Mouse (Mus musculus) myocyte (in vitro differentiated cells): ENCODE data around the gene Bmp7. TPM values are rescaled to one million over a fixed set of nuclear protein-coding genes. Genes with fewer than 3 reads are reported as not detected.

Experiments
- H3K27me3 ChIP-seq: one replicate; pipeline ENCODE4 v1.6.1; 2011; ENCODE audit not compliant: control insufficient read depth, insufficient read depth, insufficient read length
- H3K36me3 ChIP-seq: one replicate; pipeline ENCODE4 v1.6.1; 2011; ENCODE audit not compliant: control insufficient read depth, insufficient read depth
- H3K4me2 ChIP-seq: one replicate; pipeline ENCODE4 v1.6.1; 2011; ENCODE audit warnings: low read depth, control low read depth
- H3K4me3 ChIP-seq: one replicate; pipeline ENCODE4 v1.5.1; 2011; ENCODE audit warnings: mild to moderate bottlenecking, control low read depth, moderate library complexity
- H3K79me2 ChIP-seq: one replicate; pipeline ENCODE4 v1.6.1; 2011; ENCODE audit not compliant: control insufficient read depth, insufficient read depth
- H3ac ChIP-seq: one replicate; pipeline ENCODE4 v1.6.1; 2011; ENCODE audit not compliant: control insufficient read depth, insufficient read length
- CEBPB ChIP-seq: IDR thresholded peaks from 2 replicates; pipeline ENCODE4 v1.6.1; 2011; ENCODE audit warnings: mild to moderate bottlenecking, moderate library complexity; ENCODE audit not compliant: poor library complexity, insufficient read depth, severe bottlenecking
- E2F4 ChIP-seq: IDR thresholded peaks from one replicate; pipeline ENCODE4 v1.6.1; 2011; ENCODE audit warnings: mild to moderate bottlenecking, control low read depth, moderate library complexity; ENCODE audit not compliant: insufficient read depth
- MAX ChIP-seq: IDR thresholded peaks from one replicate; pipeline ENCODE4 v1.6.1; 2011; ENCODE audit warnings: low read depth, mild to moderate bottlenecking, control low read depth
- MYOD1 ChIP-seq, 3 experiments: IDR thresholded peaks; one replicate each; pipeline ENCODE4 v1.6.1; 2011; ENCODE audit warnings: control low read depth in 2 of 3, low read depth in 2 of 3, mild to moderate bottlenecking in 2 of 3, moderate library complexity in 1 of 3; ENCODE audit not compliant: insufficient read length in 2 of 3, control insufficient read depth in 1 of 3
- MYOG ChIP-seq, 3 experiments: IDR thresholded peaks; one replicate each; pipeline ENCODE4 v1.6.1; 2011; ENCODE audit warnings: control low read depth in 2 of 3, low read depth in 2 of 3, mild to moderate bottlenecking in 2 of 3; ENCODE audit not compliant: insufficient read length in 2 of 3, control insufficient read depth in 1 of 3, insufficient read depth in 1 of 3
- POLR2A ChIP-seq: IDR thresholded peaks from one replicate; pipeline ENCODE4 v1.6.1; 2011; ENCODE audit warnings: low read depth, mild to moderate bottlenecking, control low read depth, moderate library complexity; ENCODE audit not compliant: insufficient read length
- POLR2AphosphoS2 ChIP-seq: IDR thresholded peaks from one replicate; pipeline ENCODE4 v1.6.1; 2011; ENCODE audit warnings: low read depth, control low read depth; ENCODE audit not compliant: insufficient read length
- REST ChIP-seq: IDR thresholded peaks from one replicate; pipeline ENCODE4 v1.6.1; 2011; ENCODE audit warnings: mild to moderate bottlenecking, control low read depth, moderate library complexity; ENCODE audit not compliant: insufficient read depth, insufficient read length
- SRF ChIP-seq: IDR thresholded peaks from one replicate; pipeline ENCODE4 v1.6.1; 2011; ENCODE audit warnings: low read depth; ENCODE audit not compliant: control insufficient read depth, insufficient read length
- TCF12 ChIP-seq: IDR thresholded peaks from one replicate; pipeline ENCODE4 v1.6.1; 2011; ENCODE audit warnings: mild to moderate bottlenecking, control low read depth; ENCODE audit not compliant: poor library complexity, insufficient read depth, severe bottlenecking
- TCF3 ChIP-seq: IDR thresholded peaks from one replicate; pipeline ENCODE4 v1.6.1; 2011; ENCODE audit warnings: low read depth, control low read depth; ENCODE audit not compliant: insufficient read length
- USF1 ChIP-seq: IDR thresholded peaks from one replicate; pipeline ENCODE4 v1.6.1; 2011; ENCODE audit warnings: low read depth, mild to moderate bottlenecking, control low read depth, moderate library complexity
- polyA plus RNA-seq: library from polyadenylated mRNA; unstranded; fragments of >200 nt; fragmentation: generic; extraction: Trizol; gene quantifications from one replicate; pipeline ENCODE4 v1.2.1, GENCODE M21; 2012; ENCODE audit warnings: missing spikeins

Bmp7 gene
- polyA plus RNA-seq, 1 experiment = not detected

- Histone ChIP-seq H3K27me3 (no peaks in the 10 kb centered on the region), H3K4me3 (no peak overlapping the region), H3K36me3 (no peaks in the 10 kb centered on the region), H3K4me2 (no peak overlapping the region), H3ac (no peak overlapping the region), H3K79me2 (no peaks in the 10 kb centered on the region)
- no peak for TF ChIP-seq MYOD1 (IDR thresholded peaks at IDR 0.05; ENCODE audit: control insufficient read depth in 1 of 3, insufficient read length in 2 of 3, low read depth in 2 of 3)
- no peak for TF ChIP-seq REST
- TF ChIP-seq TCF12 = no peak
- no peak for TF ChIP-seq POLR2AphosphoS2
- no peak for TF ChIP-seq MYOG (IDR thresholded peaks at IDR 0.05; ENCODE audit: control insufficient read depth in 1 of 3, insufficient read depth in 1 of 3, insufficient read length in 2 of 3, low read depth in 2 of 3)
- no peak for TF ChIP-seq POLR2A
- TF ChIP-seq E2F4 = no peak
- TF ChIP-seq CEBPB = no peak
- TF ChIP-seq USF1 = no peak
- no peak for TF ChIP-seq TCF3
Measured at GRCm38 (mm10) chr2:172911715-172912114, 28.4 kb downstream of the Bmp7 start.

DNA sequence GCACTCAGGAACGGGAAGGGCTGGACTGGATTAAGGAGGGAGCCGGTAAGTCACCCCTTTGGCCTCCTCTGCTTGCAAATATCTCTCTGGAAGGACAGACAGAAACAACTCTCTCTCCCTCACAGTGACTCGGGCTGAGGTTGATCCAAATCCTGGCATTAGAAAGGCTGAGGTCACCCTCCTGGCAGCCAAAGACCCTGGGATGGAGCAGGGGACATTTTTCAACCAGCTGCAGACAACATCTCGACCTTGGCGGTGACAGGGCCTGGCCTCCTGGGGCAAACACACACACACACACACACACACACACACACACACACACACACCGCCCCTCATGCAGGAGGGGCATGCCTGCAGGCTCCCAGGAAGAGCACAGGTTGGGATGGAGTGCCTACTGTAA, 29.0 kb downstream of the Bmp7 start:
- H3ac ChIP-seq = no peak overlapping the region
- no peak overlapping the region for H3K4me2 ChIP-seq
- no peak overlapping the region for H3K4me3 ChIP-seq
- TF ChIP-seq CEBPB (no peak), TCF3 (no peak), MAX (no peak), POLR2A (no peak), E2F4 (no peak), POLR2AphosphoS2 (no peak), SRF (no peak), MYOD1 (IDR thresholded peaks at IDR 0.05; ENCODE audit: control insufficient read depth in 1 of 3, insufficient read length in 2 of 3, low read depth in 2 of 3) (no peak), MYOG (IDR thresholded peaks at IDR 0.05; ENCODE audit: control insufficient read depth in 1 of 3, insufficient read depth in 1 of 3, insufficient read length in 2 of 3, low read depth in 2 of 3) (no peak), REST (no peak), USF1 (no peak), TCF12 (no peak)
- no peaks in the 10 kb centered on the region for H3K27me3 ChIP-seq
- H3K79me2 ChIP-seq = no peaks in the 10 kb centered on the region
- H3K36me3 ChIP-seq = no peaks in the 10 kb centered on the region

DNA sequence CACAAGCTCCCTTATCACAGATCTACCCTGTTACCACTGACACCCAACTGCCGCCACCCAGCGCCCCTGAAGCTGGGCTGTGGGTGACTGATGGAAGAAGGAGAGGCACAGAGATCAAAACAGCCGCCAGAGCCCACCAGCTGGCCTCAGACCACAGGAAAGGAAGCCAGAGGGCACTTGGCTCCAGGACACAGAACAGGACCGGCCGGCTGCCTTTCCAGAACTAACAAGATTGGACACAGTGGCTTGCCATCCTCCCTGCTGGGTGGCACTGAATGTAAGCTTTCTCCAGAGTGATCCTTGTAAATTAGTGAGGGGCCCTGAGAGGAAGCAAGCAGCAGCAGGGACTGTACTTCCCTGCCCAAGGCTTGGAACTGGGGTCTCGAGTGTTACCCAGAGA, 30.7 kb downstream of the Bmp7 start:
- H3K36me3 ChIP-seq = no peaks in the 10 kb centered on the region
- no peaks in the 10 kb centered on the region for H3K79me2 ChIP-seq
- TF ChIP-seq POLR2A = no peak
- TF ChIP-seq MAX = no peak
- no peak for TF ChIP-seq E2F4
- TF ChIP-seq CEBPB = no peak
- TF ChIP-seq MYOG (IDR thresholded peaks at IDR 0.05; ENCODE audit: control insufficient read depth in 1 of 3, insufficient read depth in 1 of 3, insufficient read length in 2 of 3, low read depth in 2 of 3) = no peak
- no peak for TF ChIP-seq SRF
- no peak for TF ChIP-seq TCF3
- no peak for TF ChIP-seq MYOD1 (IDR thresholded peaks at IDR 0.05; ENCODE audit: control insufficient read depth in 1 of 3, insufficient read length in 2 of 3, low read depth in 2 of 3)
- TF ChIP-seq USF1 = no peak
- TF ChIP-seq TCF12 = no peak
- no peak for TF ChIP-seq POLR2AphosphoS2
- no peak overlapping the region for H3K4me3 ChIP-seq
- no peaks in the 10 kb centered on the region for H3K27me3 ChIP-seq
- H3K4me2 ChIP-seq = no peak overlapping the region
- no peak overlapping the region for H3ac ChIP-seq

DNA sequence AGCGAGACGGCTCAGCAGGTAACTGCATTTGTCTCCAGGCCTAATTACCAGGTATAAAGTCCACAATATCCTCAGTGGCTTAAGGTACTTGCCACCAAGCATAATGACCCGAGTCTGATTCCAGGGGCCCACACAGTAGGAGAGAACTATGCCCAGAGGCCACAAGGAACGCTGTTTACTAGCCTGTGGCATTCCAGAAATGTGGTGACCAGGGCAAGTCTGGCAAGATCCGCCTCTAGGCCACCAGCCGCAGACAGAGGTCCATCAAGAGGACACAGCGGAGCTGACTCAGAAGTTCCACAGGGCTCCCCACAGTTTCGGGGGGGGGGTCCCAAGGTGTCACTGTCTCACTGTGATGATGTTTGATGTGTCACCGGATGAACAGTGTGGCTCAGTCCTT, 34.0 kb downstream of the Bmp7 start:
- Histone ChIP-seq H3K4me2 (no peak overlapping the region), H3K27me3 (no peaks in the 10 kb centered on the region), H3K4me3 (no peak overlapping the region), H3K79me2 (no peaks in the 10 kb centered on the region), H3ac (no peak overlapping the region), H3K36me3 (no peaks in the 10 kb centered on the region)
- TF ChIP-seq E2F4 (no peak), MYOG (IDR thresholded peaks at IDR 0.05; ENCODE audit: control insufficient read depth in 1 of 3, insufficient read depth in 1 of 3, insufficient read length in 2 of 3, low read depth in 2 of 3) (no peak), REST (no peak), TCF3 (no peak), SRF (no peak), MYOD1 (IDR thresholded peaks at IDR 0.05; ENCODE audit: control insufficient read depth in 1 of 3, insufficient read length in 2 of 3, low read depth in 2 of 3) (no peak), POLR2AphosphoS2 (no peak), MAX (no peak), TCF12 (no peak)

DNA sequence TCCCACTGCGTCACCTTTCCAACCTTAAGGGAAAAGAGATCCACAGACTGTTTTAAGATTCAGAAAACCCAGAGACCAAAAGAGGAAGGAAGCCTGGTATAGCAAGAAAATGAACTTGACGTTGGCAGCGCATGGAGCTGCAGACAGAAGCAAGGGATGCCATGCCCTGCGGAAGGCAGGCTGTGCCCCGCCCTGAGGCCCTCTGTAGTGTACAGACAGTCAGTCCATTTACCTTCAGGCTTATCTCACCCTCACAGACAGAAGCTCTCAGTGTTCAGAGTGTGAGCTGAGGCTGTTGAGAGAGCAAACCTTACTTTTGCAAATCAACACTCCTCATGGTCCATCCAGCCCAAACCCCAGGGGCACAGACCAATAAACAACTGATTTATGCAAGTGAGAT, 35.1 kb downstream of the Bmp7 start:
- no peak overlapping the region for H3K4me2 ChIP-seq
- H3ac ChIP-seq = no peak overlapping the region
- TF ChIP-seq CEBPB (no peak), USF1 (no peak), E2F4 (no peak), MYOD1 (IDR thresholded peaks at IDR 0.05; ENCODE audit: control insufficient read depth in 1 of 3, insufficient read length in 2 of 3, low read depth in 2 of 3) (no peak), TCF12 (no peak), MYOG (IDR thresholded peaks at IDR 0.05; ENCODE audit: control insufficient read depth in 1 of 3, insufficient read depth in 1 of 3, insufficient read length in 2 of 3, low read depth in 2 of 3) (no peak), SRF (no peak), TCF3 (no peak), POLR2A (no peak), REST (no peak), MAX (no peak)
- H3K79me2 ChIP-seq = no peaks in the 10 kb centered on the region
- H3K36me3 ChIP-seq = no peaks in the 10 kb centered on the region
- H3K4me3 ChIP-seq = no peak overlapping the region
- no peaks in the 10 kb centered on the region for H3K27me3 ChIP-seq
